Mouse (Mus musculus) embryo, embryonic 10 days (tissue): Measurements from ENCODE around the gene Edem1.
"Not testable (repeated sequence)": the region's sequence is repeated elsewhere in the genome, so short reads cannot be mapped to it uniquely, and the experiment has no call there.

ENCODE experiments used
- DNase-seq: peaks from one replicate; pipeline ENCODE4 v3.0.0-alpha.2; 2015; ENCODE audit warnings: low spot score

Gene Edem1

DNA sequence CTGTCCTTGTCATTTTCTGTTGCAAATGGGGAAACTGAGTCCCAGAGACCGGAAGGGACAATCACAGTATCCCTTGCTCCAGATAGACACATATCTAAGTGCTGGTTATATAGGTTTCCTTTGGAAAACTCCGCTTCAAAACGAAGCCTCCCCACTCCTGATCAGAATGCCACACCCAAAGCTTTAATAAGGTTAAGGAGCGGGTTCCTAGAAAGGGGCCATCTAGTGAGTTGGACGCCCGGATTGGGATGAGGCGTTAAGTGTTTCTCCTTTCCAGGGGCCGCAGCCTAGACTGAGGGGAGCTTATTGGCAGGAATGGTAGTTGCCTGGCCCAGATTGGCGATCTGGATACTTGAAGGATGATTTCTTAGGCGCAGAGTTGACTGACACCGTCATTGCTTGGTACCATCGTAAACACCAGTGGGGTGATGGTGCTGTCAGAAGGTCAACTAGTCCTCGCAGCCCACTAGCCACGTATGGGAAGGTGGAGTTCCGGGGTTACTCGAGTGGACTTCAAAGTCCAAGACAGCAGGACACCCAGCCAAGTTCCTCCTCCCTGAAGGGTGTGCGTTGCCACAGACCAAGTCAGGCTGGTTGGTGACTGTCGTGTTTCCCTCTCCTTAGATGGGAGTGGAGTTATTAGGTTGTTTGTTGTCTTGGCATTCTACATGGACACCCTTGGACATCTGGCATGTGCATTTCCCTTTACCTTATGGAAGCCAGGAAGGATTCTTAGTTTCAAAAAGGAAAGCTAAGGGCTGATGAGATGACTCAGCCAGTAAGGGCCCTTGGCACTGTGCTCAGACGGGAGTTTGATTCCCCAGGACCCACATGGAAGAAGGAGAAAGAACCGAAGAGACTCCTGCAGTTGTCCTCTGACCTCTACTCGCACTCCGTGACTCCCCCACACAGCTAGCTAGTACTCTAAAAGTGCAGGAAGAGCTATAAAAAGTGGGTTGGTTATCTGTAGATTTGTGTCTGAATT is 1.2 kb downstream of the Edem1 start:
- peak; percentile 13 for DNase-seq

- DNase-seq: no peak
These were observed 3.7 kb downstream of the Edem1 start for GRCm38 (mm10) chr6:108832170-108832569.

GRCm38 (mm10) chr6:108832989-108833388 is 4.5 kb downstream of the Edem1 start:
- DNase-seq: no peak

DNA sequence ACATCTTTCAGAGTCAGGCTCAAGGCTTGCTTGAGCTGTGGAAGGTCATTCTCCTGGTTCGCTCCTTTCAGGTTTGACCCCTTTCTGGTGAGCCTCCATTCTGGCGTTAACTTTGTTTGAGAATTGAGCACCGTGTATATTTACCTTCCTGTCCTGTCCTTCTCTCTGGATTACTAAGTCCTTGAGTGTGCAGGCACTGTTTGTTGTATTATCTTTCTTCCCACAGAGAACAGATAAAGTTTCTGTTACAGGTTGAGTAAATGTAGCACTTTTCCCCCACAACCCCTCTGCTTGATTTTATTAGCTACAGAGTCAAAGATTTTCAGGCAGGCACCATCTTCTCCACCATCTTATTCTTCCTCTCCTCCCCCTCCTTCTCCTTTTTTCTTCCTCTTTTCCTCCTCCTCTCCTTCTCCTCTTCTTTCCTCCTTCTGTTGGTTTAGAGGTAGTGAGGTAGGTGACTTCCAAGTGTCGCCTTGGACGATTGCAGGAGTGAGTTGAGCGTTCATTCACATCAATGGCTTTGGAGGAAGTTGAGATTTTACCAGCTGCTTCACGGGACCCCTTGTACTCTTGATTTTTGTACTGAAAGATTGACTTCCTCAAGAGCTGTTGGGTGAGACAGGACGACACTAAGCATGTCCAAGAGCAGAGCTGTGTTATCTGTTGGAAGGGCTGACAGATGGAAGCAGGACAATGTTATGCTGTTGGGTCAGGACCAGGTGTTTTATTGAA is 5.7 kb downstream of the Edem1 start:
- DNase-seq: no peak

- DNase-seq: no peak
These were observed 7.6 kb downstream of the Edem1 start for GRCm38 (mm10) chr6:108835765-108836691.

GRCm38 (mm10) chr6:108837081-108837480 is 8.6 kb downstream of the Edem1 start:
- no peak for DNase-seq

GRCm38 (mm10) chr6:108837958-108838357 is 9.5 kb downstream of the Edem1 start:
- DNase-seq: no peak

DNA sequence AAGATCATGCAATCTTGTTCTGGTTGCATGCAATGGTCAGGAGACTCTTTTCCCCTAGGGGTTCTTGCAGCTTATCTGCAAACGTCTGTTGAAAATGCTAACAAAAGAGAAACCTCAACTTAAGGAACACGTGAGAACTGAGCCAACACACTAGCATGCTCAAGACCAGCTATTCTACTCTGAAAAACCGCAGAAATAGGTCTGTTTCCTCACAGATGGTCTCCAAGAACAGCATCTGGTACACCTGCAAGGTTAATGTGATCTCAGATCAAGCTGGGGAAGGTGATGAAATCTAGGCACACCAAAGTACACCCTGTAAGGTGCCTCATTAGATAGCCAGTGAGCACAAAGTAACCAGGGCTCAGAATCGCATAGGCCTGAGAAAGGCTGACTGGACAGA is 11.0 kb downstream of the Edem1 start:
- DNase-seq: no peak

GRCm38 (mm10) chr6:108840861-108841640 is 12.6 kb downstream of the Edem1 start:
- DNase-seq: no peak

GRCm38 (mm10) chr6:108843664-108844063 is 15.2 kb downstream of the Edem1 start:
- no peak for DNase-seq

GRCm38 (mm10) chr6:108844093-108844492 is 15.7 kb downstream of the Edem1 start:
- no peak for DNase-seq

GRCm38 (mm10) chr6:108844771-108845170 is 16.3 kb downstream of the Edem1 start:
- no peak for DNase-seq

DNA sequence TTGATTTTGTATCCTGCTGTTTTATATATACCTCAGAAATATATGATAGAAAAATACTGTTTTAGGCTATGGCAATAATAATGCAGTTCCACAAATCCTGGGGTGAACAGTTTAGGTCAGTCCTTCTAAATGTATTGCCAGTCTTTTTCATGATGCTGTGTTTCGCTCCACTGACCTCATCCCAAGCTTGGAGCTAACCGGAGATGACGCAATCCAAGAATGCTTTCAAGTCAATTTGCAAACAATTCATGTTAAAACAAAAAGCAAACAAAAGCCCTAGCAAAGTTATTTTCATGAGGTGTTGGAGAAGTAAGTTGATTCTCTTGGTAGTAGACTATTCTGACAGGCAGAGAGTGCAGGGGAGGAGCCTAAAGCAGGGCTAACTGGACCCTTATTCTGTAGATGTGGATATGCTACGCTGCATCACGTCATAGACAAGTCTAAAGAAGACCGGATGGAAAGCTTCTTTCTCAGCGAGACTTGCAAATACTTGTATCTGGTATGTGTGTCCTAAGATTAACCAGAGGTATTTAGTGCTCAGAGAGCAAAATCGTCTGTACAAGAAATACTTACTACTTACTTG is 23.7 kb downstream of the Edem1 start:
- DNase-seq: no peak

DNA sequence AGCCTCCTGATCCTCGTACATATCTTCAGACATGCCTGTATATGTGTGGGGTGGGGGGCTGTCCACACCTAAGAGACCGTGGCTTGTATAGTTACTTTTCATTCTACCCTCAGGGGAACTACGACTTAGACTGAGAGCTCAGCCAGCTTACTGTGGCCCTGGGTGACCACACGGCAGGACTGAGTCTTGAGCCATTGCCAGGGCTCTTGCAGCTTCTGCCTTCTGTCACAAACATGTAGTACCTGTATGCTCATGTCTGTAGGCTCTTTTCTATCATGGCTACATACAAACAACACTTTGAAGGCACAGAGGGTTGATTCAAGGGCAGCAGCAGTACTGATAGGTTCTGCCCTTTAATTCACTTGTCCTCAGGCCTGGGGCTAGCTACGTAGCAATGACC is 24.5 kb downstream of the Edem1 start:
- no peak for DNase-seq

GRCm38 (mm10) chr6:108858583-108858982 is 30.1 kb downstream of the Edem1 start:
- no peak for DNase-seq

DNA sequence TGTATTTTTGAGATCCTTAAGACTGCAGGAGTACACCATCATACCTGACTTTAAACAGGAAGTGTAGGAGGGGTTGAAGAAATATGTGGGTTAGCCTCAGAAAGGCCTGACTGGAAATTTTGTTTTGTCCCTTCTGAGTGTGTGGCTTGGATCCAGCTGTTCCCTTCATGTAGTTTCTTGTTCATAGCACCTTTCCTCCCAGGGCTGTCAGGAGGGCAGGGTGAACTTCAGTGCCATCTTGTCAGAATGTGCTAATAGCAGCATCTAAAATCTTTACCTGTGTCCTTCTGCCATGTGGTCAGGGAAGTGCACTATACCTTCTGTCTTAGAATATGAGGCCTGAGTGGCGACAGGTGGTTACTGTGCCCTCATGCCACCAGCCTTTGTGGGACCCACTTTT is 32.8 kb downstream of the Edem1 start:
- no peak for DNase-seq

DNA sequence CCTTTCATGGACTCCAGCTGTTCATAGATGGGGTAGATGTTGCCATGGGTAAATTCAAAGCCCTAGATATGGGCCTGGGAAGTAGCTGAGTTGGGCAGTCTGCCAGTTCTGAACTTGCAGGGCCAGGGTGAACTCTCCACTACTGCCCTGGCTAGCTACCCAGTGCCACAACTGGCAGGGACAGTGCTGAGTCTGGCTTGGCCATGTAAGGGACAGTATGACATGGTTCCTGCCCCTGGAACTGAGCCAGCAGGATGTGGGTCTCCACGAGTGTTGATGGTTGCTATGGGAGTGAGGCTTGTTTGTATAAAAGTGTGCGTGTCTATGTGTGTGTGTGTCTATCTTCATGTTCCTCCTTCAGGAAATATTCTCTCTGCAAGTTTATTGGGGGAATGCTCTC is 34.1 kb downstream of the Edem1 start:
- no peak for DNase-seq

- no peak for DNase-seq
These were observed 37.9 kb downstream of the Edem1 start for GRCm38 (mm10) chr6:108866317-108866716.

DNA sequence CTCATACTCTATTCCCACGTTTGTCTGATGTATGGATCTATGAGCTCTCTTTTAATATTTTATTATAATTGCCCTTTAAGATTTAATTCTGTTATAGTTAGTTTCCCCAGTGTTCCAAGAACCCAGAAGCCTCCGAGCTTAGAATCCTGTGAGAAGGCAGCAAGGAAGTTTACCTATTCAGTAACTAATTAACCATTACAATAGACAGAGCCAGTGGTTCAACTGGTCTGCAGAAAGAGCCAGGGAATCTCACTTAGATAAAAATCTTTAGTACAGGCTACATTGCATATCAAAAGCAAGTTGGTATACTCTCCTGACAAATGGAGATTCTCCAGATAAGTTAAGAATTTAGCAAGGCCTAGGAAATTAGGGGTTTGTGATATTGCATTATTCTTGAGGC is 40.6 kb downstream of the Edem1 start:
- DNase-seq: not testable (repeated sequence)

- DNase-seq: no peak
These were observed 42.0 kb downstream of the Edem1 start for GRCm38 (mm10) chr6:108870421-108870820.

DNA sequence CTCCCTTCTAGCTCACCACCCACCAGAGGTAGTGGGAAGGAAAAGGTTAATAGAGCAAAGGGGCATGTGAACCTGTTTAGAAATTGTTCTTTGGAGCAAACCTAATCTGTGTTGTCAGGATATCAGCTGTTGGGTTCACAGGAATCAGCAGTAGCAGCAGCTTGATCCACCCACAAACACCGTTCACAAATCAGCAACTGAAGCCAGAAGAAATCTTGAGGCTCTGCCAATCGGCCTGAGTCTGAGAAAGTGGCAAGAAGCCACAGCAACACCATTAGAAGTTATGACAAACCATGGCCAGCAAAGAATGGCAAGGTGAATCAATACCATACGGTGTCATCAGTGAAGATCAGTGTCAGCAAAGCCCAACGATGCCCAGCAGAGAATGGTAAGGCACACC is 42.8 kb downstream of the Edem1 start:
- DNase-seq: no peak
